Mouse (Mus musculus) megakaryocyte, embryonic 14.5 days (primary cell): ENCODE measurements around the gene Agrn. TPM values are rescaled to one million over a fixed set of nuclear protein-coding genes. Genes with fewer than 3 reads are reported as not detected.

Source experiments
- H3K27me3 ChIP-seq: replicated peaks from 2 replicates; pipeline ENCODE3; 2012; ENCODE audit warnings: inconsistent platforms
- H3K36me3 ChIP-seq: replicated peaks from 2 replicates; pipeline ENCODE3; 2012; ENCODE audit warnings: low read length, inconsistent platforms, mixed read lengths
- H3K4me1 ChIP-seq: 2 replicates; pipeline ENCODE4 v1.6.1; 2012; ENCODE audit warnings: inconsistent platforms
- H3K4me3 ChIP-seq: replicated peaks from 2 replicates; pipeline ENCODE3; 2012; ENCODE audit warnings: moderate library complexity, mild to moderate bottlenecking, inconsistent platforms
- H3K9me3 ChIP-seq: 2 replicates; pipeline ENCODE4 v1.6.1; 2012; ENCODE audit warnings: inconsistent platforms
- FLI1 ChIP-seq: IDR thresholded peaks from 2 replicates; pipeline ENCODE4 v1.6.1; 2012; ENCODE audit warnings: low read length, inconsistent platforms, mixed read lengths
- GATA1 ChIP-seq: IDR thresholded peaks from 3 replicates; pipeline ENCODE4 v1.6.1; 2012; ENCODE audit warnings: mixed read lengths, low read length, inconsistent platforms, borderline replicate concordance
- polyA plus RNA-seq: library from polyadenylated mRNA; stranded (reverse); fragments of >175 nt; gene quantifications from 2 replicates; pipeline ENCODE4 v1.2.3, GENCODE M21; 2012; ENCODE audit warnings: low replicate concordance; ENCODE audit not compliant: insufficient read depth

The Agrn gene
- polyA plus RNA-seq, 1 experiment, result 2.3 TPM

DNA sequence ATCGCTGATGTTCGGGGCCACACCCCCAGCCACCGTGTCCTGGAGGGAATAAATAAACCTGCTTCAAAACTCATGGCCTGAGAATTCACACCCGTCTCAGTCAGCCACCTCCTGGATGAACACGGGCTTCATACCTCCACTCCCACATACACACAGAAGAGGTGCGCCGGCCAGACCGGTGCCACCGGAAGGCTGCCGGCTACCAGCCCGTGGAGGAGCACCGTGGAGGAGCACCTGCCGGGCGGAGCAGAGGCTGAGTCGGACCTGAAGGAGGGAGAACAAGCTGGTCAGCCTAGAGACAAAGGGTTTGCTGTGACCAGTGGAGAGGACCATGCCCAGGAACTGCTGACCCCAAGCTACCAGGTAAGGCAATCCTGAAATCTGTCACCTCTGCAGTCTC lies 66.9 kb downstream of the Agrn start, which contains the start of gene Rnf223:
TSS of gene Rnf223 (plus strand) at position 78 of the 400 bp plus-strand sequence.
- peaks cover 27% of the 10 kb centered on the region for H3K36me3 ChIP-seq
- TF ChIP-seq FLI1, result no peak
- no peak for TF ChIP-seq GATA1

GRCm38 (mm10) chr4:156128746-156129145 lies 68.5 kb downstream of the Agrn start:
- TF ChIP-seq FLI1 (no peak), GATA1 (no peak)
- no peak overlapping the region for H3K4me3 ChIP-seq
- peaks cover 44% of the 10 kb centered on the region for H3K36me3 ChIP-seq
- peaks cover 16% of the 10 kb centered on the region for H3K27me3 ChIP-seq
- no peaks in the 10 kb centered on the region for H3K9me3 ChIP-seq
- H3K4me1 ChIP-seq, result peaks cover 13% of the 10 kb centered on the region

More for the DNA sequence above, 66.9 kb downstream of the Agrn start, which contains the start of gene Rnf223:
- Histone ChIP-seq H3K9me3 (no peaks in the 10 kb centered on the region), H3K4me1 (peaks cover 19% of the 10 kb centered on the region), H3K27me3 (peaks cover 16% of the 10 kb centered on the region), H3K4me3 (no peak within 1 kb of the TSS)

- no peak for TF ChIP-seq FLI1
- no peak for TF ChIP-seq GATA1
- Histone ChIP-seq H3K4me3 (no peak overlapping the region), H3K36me3 (peaks cover 63% of the 10 kb centered on the region), H3K4me1 (peaks cover 10% of the 10 kb centered on the region), H3K9me3 (no peaks in the 10 kb centered on the region), H3K27me3 (peaks cover 8% of the 10 kb centered on the region)
Measured at GRCm38 (mm10) chr4:156126841-156127240, 70.4 kb downstream of the Agrn start.

- Histone ChIP-seq H3K27me3 (no peaks in the 10 kb centered on the region), H3K36me3 (peaks cover 78% of the 10 kb centered on the region), H3K9me3 (no peaks in the 10 kb centered on the region), H3K4me3 (no peak overlapping the region), H3K4me1 (peaks cover 19% of the 10 kb centered on the region)
- TF ChIP-seq FLI1 (no peak), GATA1 (no peak)
Measured at GRCm38 (mm10) chr4:156125393-156125792, 71.9 kb downstream of the Agrn start.

DNA sequence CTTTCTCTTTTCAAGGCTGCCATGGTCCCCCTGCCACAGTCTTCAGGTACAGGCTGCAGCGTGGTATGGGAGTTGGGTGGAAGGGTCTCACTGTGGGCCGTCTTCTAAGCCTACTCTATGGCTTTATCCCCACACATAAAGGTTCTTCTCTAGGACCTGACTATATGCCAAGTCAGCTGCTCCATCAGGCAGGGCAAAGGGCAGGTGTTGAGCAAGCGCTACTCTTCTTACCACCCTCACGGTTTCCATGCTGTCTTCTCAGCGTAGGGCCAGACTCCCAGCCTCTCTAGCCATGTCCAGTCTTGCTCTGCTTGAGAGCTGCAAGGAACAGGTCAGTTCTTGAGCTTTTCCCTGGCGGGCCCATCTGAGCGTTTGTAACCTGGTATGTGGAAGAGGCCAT lies 73.2 kb downstream of the Agrn start:
- H3K36me3 ChIP-seq, result peaks cover 91% of the 10 kb centered on the region
- no peaks in the 10 kb centered on the region for H3K9me3 ChIP-seq
- no peaks in the 10 kb centered on the region for H3K27me3 ChIP-seq
- H3K4me1 ChIP-seq, result peaks cover 19% of the 10 kb centered on the region
- no peak overlapping the region for H3K4me3 ChIP-seq
- no peak for TF ChIP-seq FLI1
- no peak for TF ChIP-seq GATA1

Other genes with a start within 250 kb of the Agrn start
- gene C1qtnf12, start 235.2 kb downstream of the Agrn start, polyA plus RNA-seq, result 30.2 and 64.1 TPM in 2 replicates
- gene B3galt6, start 204.8 kb downstream of the Agrn start, polyA plus RNA-seq, result 3.3 and 5.3 TPM in 2 replicates
- 29.6 and 45.2 TPM in 2 replicates for gene Sdf4, start 204.6 kb downstream of the Agrn start, polyA plus RNA-seq
- gene Tnfrsf4, start 183.6 kb downstream of the Agrn start, polyA plus RNA-seq, result 2.3 and 9.4 TPM in 2 replicates
- gene Tnfrsf18, start 171.3 kb downstream of the Agrn start, polyA plus RNA-seq, result 2.9 TPM in 1 of 2 replicates, not detected in the other
- not detected in 2 replicates for gene Ttll10, start 138.1 kb downstream of the Agrn start, polyA plus RNA-seq
- 1.6 and 2.1 TPM in 2 replicates for gene 9430015G10Rik, start 87.5 kb downstream of the Agrn start, polyA plus RNA-seq
- gene Rnf223, start 67.0 kb downstream of the Agrn start, polyA plus RNA-seq, result 0.83 and 1.3 TPM in 2 replicates
- 48.7 TPM in 1 of 2 replicates, not detected in the other for gene Isg15, start 3.3 kb upstream of the Agrn start, polyA plus RNA-seq
- gene AW011738, start 5.8 kb upstream of the Agrn start, polyA plus RNA-seq, result 0.89 and 3.4 TPM in 2 replicates
- gene Perm1, start 18.4 kb upstream of the Agrn start, polyA plus RNA-seq, result not detected in 2 replicates
- 16.1 and 21.9 TPM in 2 replicates for gene Plekhn1, start 37.4 kb upstream of the Agrn start, polyA plus RNA-seq
- gene Noc2l, start 38.5 kb upstream of the Agrn start, polyA plus RNA-seq, result 9.1 and 29.6 TPM in 2 replicates
- gene Samd11, start 58.2 kb upstream of the Agrn start, polyA plus RNA-seq, result 2.5 TPM in 1 of 2 replicates, not detected in the other
- not detected in 2 replicates for gene Vmn2r-ps159, start 133.6 kb upstream of the Agrn start, polyA plus RNA-seq